Mouse (Mus musculus): ENCODE measurements around the gene Zfp523. TPM values are rescaled to one million over a fixed set of nuclear protein-coding genes. Genes with fewer than 3 reads are reported as not detected.
A peak's percentile ranks its signal among the peaks of the same experiment; 100 is the strongest.

The Zfp523 gene
- 26.8 and 28.3 TPM in 2 replicates for polyA plus RNA-seq (2014; fragmentation: Nextera tagmentation; extraction: Ambion mirVana)

DNA sequence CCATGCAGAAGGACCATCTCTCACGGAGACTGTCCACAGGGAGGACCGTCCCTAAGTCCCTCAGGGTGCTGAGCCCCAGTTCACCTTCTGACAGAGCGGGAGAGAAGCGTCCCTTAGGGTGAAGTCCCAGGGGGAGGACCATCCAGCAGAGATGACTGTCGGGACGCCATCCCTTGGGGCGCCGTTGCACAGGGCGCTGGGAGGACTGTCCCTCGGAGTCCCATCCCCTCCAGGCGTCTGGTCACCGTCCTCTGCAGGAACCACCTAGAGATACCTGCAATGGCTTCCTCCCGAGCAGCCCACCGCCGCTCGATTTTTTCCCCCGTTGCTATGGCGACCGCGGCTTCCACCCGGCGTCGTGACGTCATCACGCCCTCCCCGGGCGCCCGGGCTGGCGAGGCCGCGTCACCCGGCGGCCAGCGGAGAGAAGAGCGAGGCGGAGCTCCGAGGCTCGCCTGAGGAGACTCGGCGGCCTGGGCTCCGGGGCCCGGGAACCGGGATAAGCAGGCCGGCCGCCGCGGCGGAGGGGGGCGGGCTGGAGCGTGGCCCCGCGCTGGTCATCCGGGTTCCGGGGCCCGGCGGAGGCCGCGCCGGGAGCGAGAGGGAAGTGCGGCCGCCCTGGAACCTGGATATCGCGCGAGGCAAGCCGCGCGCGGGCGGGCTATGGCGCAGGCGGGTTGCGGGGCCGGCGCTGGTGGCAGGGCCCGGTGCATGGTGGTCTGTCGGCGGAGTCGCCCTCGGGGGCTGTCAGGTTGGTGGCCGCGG lies at the start of gene Zfp523:
Gene Zfp523, plus strand, starts transcription at position 355 of the 765 bp plus-strand sequence.
- Histone ChIP-seq H3K36me3 (replicated peaks; ENCODE audit: control insufficient read depth, insufficient read depth, low read depth, low read length) (no peaks in the 10 kb centered on the region; the same call in 1 of the 2 replicates), H3K9me3 (replicated peaks; ENCODE audit: control insufficient read depth, low read length) (no peaks in the 10 kb centered on the region), H3K27ac (replicated peaks; ENCODE audit: low read depth, low read length) (peak within 1 kb of the TSS; percentile 91), H3K4me1 (ENCODE audit: control insufficient read depth, insufficient read depth, low read length) (peaks cover 9% of the 10 kb centered on the region; the same call in 1 of the 2 replicates), H3K4me2 (ENCODE audit: low read depth, low read length) (peak within 1 kb of the TSS; percentile 94), H3K9ac (replicated peaks; ENCODE audit: low read length) (peak within 1 kb of the TSS; percentile 95), H3K27me3 (ENCODE audit: control insufficient read depth, insufficient read depth, low read length) (no peaks in the 10 kb centered on the region), H3K4me3 (ENCODE audit: low read depth, low read length) (peak within 1 kb of the TSS; percentile 87)
- ATAC-seq (replicated peaks; ENCODE audit: insufficient number of reproducible peaks, low FRiP score, low TSS enrichment, low read depth) (peak; percentile 68), DNase-seq (ENCODE audit: low spot score) (peak; percentile 93)
- under 1% methylated on average over 73 of the region's 82 CpGs for WGBS

DNA sequence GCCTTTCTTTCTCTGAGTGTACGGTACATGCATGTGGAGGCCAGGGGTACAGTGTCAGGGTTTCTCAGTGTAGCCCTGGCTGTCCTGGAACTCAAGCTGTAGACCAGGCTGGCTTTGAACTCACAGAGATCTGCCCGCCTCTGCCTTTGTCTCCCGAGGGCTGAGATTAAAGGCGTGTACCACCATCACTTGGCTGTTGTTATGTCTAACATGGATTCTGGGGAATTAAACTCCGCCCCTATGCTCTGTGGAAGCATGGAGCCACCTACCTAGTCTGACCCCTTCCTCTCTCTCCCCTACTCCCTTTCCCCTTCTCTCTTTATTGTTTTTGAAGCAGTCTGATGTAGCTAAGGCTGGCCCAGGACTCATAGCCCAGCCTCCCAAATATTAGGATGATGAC lies 47.1 kb upstream of the Zfp523 start:
- H3K9ac ChIP-seq (replicated peaks; ENCODE audit: low read length), result no peak overlapping the region
- no peaks in the 10 kb centered on the region for H3K4me1 ChIP-seq (ENCODE audit: control insufficient read depth, insufficient read depth, low read length)
- no peak overlapping the region for H3K4me3 ChIP-seq (ENCODE audit: low read depth, low read length)
- ATAC-seq (replicated peaks; ENCODE audit: insufficient number of reproducible peaks, low FRiP score, low TSS enrichment, low read depth) (no peak), DNase-seq (ENCODE audit: low spot score) (no peak)
- no peak overlapping the region for H3K27ac ChIP-seq (replicated peaks; ENCODE audit: low read depth, low read length)
- no peaks in the 10 kb centered on the region for H3K36me3 ChIP-seq (replicated peaks; ENCODE audit: control insufficient read depth, insufficient read depth, low read depth, low read length)
- no peak overlapping the region for H3K4me2 ChIP-seq (ENCODE audit: low read depth, low read length)
- no peaks in the 10 kb centered on the region for H3K27me3 ChIP-seq (ENCODE audit: control insufficient read depth, insufficient read depth, low read length)
- WGBS, result 89% methylated on average over 5 of the region's 5 CpGs
- no peaks in the 10 kb centered on the region for H3K9me3 ChIP-seq (replicated peaks; ENCODE audit: control insufficient read depth, low read length)

DNA sequence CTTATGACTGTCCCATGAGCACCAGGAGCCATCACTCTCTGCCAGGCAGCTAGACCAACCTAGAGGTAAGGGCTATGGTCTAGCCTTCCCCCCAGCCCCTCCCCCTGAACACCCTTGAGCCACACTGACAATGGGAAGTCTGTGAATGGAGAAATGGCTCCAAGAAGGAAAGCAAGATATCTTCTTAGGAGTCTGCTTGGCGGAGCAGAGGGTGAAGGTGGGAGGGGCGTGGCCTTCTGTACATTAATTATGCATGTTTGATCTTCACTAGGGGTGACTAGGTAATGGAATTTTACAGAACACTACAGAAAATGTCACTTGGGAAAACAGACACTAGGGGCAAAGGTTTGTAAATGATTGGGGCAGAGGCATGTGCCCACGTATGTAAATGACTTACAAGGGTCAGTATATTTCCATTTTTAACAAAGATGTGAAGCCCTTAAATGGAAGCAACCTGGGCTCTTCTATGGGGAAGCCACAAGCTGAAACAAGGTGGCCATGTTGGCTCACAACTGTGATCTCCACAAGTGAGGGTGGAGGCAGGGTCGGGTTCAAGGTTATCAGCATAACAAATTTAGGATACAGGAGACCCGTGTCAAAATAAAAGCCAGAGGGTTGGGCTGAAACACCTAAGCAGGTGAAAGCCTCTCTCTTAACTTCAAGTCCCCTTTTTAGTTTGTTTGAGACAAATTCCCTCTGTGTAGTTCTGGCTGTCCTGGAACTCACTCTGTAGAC lies 46.4 kb upstream of the Zfp523 start:
- H3K36me3 ChIP-seq (replicated peaks; ENCODE audit: control insufficient read depth, insufficient read depth, low read depth, low read length), result no peaks in the 10 kb centered on the region
- no peaks in the 10 kb centered on the region for H3K4me1 ChIP-seq (ENCODE audit: control insufficient read depth, insufficient read depth, low read length)
- no peak overlapping the region for H3K27ac ChIP-seq (replicated peaks; ENCODE audit: low read depth, low read length)
- H3K9ac ChIP-seq (replicated peaks; ENCODE audit: low read length), result no peak overlapping the region
- 69% methylated on average over 5 of the region's 5 CpGs for WGBS
- no peak overlapping the region for H3K4me3 ChIP-seq (ENCODE audit: low read depth, low read length)
- no peak overlapping the region for H3K4me2 ChIP-seq (ENCODE audit: low read depth, low read length)
- no peaks in the 10 kb centered on the region for H3K9me3 ChIP-seq (replicated peaks; ENCODE audit: control insufficient read depth, low read length)
- no peak for DNase-seq (ENCODE audit: low spot score)
- H3K27me3 ChIP-seq (ENCODE audit: control insufficient read depth, insufficient read depth, low read length), result no peaks in the 10 kb centered on the region
- no peak for ATAC-seq (replicated peaks; ENCODE audit: insufficient number of reproducible peaks, low FRiP score, low TSS enrichment, low read depth)

DNA sequence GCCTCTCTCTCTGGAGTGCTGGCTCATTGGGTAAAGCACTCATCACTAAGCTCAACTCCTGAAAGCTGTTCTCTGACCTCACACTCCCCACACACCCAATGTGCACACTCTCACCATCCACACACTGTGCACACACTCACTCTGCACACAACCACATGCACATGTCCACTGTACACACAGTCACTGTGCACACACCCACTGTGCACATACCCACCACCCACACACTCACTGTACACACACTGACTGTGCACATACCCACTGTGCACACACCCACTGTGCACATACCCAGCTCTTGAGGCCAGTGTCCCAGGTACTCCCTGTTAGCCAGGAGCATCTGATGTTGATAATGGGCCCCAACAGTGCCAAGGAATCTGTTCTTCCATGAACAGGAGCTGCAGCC lies 45.8 kb upstream of the Zfp523 start:
- no peaks in the 10 kb centered on the region for H3K36me3 ChIP-seq (replicated peaks; ENCODE audit: control insufficient read depth, insufficient read depth, low read depth, low read length)
- no peak overlapping the region for H3K4me2 ChIP-seq (ENCODE audit: low read depth, low read length)
- no peak overlapping the region for H3K27ac ChIP-seq (replicated peaks; ENCODE audit: low read depth, low read length)
- H3K4me1 ChIP-seq (ENCODE audit: control insufficient read depth, insufficient read depth, low read length), result no peaks in the 10 kb centered on the region
- ATAC-seq (replicated peaks; ENCODE audit: insufficient number of reproducible peaks, low FRiP score, low TSS enrichment, low read depth), result peak; percentile 30; the same call in 1 of the 2 replicates
- no peak overlapping the region for H3K9ac ChIP-seq (replicated peaks; ENCODE audit: low read length)
- no peaks in the 10 kb centered on the region for H3K27me3 ChIP-seq (ENCODE audit: control insufficient read depth, insufficient read depth, low read length)
- no peak for DNase-seq (ENCODE audit: low spot score)
- H3K4me3 ChIP-seq (ENCODE audit: low read depth, low read length), result no peak overlapping the region
- H3K9me3 ChIP-seq (replicated peaks; ENCODE audit: control insufficient read depth, low read length), result no peaks in the 10 kb centered on the region

DNA sequence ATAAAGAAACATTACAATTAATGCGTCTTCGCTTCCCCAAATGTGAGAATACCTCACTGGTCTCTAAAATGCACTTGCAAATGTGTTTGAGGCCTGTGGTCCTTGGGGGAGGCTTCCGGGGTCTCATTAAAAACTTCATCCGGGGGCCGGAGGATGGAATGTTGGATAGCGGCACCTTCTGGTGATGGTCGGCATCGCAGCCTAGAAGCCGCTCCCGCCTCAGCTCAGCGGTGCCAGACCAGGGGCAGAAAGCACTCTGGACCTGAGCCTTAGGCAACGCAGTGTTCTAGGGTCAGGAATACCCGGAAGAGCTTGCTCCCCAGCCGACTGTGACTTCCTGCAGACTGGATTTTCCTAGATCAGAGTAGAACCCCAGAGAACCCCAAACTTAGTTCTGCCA lies 43.7 kb upstream of the Zfp523 start:
- DNase-seq (ENCODE audit: low spot score), result peak; percentile 85
- 5% methylated on average over 14 of the region's 14 CpGs for WGBS
- no peak overlapping the region for H3K4me3 ChIP-seq (ENCODE audit: low read depth, low read length)
- no peak overlapping the region for H3K27ac ChIP-seq (replicated peaks; ENCODE audit: low read depth, low read length)
- no peaks in the 10 kb centered on the region for H3K9me3 ChIP-seq (replicated peaks; ENCODE audit: control insufficient read depth, low read length)
- H3K9ac ChIP-seq (replicated peaks; ENCODE audit: low read length), result no peak overlapping the region
- H3K27me3 ChIP-seq (ENCODE audit: control insufficient read depth, insufficient read depth, low read length), result no peaks in the 10 kb centered on the region
- no peak overlapping the region for H3K4me2 ChIP-seq (ENCODE audit: low read depth, low read length)
- H3K36me3 ChIP-seq (replicated peaks; ENCODE audit: control insufficient read depth, insufficient read depth, low read depth, low read length), result no peaks in the 10 kb centered on the region
- no peaks in the 10 kb centered on the region for H3K4me1 ChIP-seq (ENCODE audit: control insufficient read depth, insufficient read depth, low read length)
- no peak for ATAC-seq (replicated peaks; ENCODE audit: insufficient number of reproducible peaks, low FRiP score, low TSS enrichment, low read depth)

DNA sequence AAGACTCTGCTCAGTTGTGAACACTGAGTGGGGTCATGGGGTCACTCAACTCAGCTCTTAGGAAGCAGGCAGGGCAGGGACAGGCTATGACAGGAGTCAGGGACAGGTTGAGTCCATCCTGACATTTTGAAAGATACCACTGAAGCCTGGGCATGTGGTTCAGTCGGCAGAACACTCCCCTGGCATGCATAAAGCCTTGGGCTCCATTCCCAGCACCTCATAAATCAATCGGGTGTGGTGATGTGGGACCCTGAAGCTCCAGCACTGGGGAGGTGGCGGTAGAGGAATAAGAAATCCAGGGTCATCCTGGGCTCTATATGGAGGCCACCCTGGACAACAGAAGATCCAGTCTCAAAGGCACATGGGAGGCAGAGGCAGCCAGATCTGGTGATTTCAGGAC lies 41.4 kb upstream of the Zfp523 start:
- DNase-seq (ENCODE audit: low spot score) (no peak), ATAC-seq (replicated peaks; ENCODE audit: insufficient number of reproducible peaks, low FRiP score, low TSS enrichment, low read depth) (no peak)
- Histone ChIP-seq H3K4me2 (ENCODE audit: low read depth, low read length) (no peak overlapping the region), H3K4me1 (ENCODE audit: control insufficient read depth, insufficient read depth, low read length) (0 out of 2 replicates have a peak, but pooled peaks cover 2% of the 10 kb centered on the region), H3K27me3 (ENCODE audit: control insufficient read depth, insufficient read depth, low read length) (no peaks in the 10 kb centered on the region), H3K9me3 (replicated peaks; ENCODE audit: control insufficient read depth, low read length) (no peaks in the 10 kb centered on the region), H3K4me3 (ENCODE audit: low read depth, low read length) (no peak overlapping the region), H3K36me3 (replicated peaks; ENCODE audit: control insufficient read depth, insufficient read depth, low read depth, low read length) (no peaks in the 10 kb centered on the region), H3K9ac (replicated peaks; ENCODE audit: low read length) (no peak overlapping the region), H3K27ac (replicated peaks; ENCODE audit: low read depth, low read length) (no peak overlapping the region)
- WGBS, result 81% methylated on average over 3 of the region's 3 CpGs

DNA sequence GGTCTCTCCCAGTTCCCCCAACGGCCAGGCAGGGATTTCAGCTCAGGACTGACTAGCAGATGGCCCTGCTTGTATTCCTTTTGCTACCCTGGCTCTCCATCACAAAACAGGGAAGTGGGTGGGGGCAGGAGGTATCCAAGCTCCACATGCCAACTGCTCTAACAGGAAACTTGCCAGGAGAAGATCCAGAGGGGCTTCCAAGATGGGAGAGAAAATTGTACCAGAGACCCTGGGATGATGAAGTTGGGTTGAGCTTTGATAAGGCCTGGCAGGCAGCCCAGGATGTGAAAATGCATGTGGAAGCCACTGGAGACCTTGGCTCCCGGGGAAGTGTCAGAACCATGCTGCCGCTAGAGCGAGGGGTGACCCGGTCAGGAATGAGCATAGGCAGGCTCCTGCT lies 40.7 kb upstream of the Zfp523 start:
- 38% methylated on average over 5 of the region's 5 CpGs for WGBS
- Histone ChIP-seq H3K4me3 (ENCODE audit: low read depth, low read length) (no peak overlapping the region), H3K27ac (replicated peaks; ENCODE audit: low read depth, low read length) (no peak overlapping the region), H3K36me3 (replicated peaks; ENCODE audit: control insufficient read depth, insufficient read depth, low read depth, low read length) (no peaks in the 10 kb centered on the region), H3K9me3 (replicated peaks; ENCODE audit: control insufficient read depth, low read length) (no peaks in the 10 kb centered on the region), H3K9ac (replicated peaks; ENCODE audit: low read length) (no peak overlapping the region), H3K4me2 (ENCODE audit: low read depth, low read length) (no peak overlapping the region), H3K4me1 (ENCODE audit: control insufficient read depth, insufficient read depth, low read length) (peaks cover 5% of the 10 kb centered on the region; the same call in 1 of the 2 replicates), H3K27me3 (ENCODE audit: control insufficient read depth, insufficient read depth, low read length) (no peaks in the 10 kb centered on the region)
- no peak for DNase-seq (ENCODE audit: low spot score)
- ATAC-seq (replicated peaks; ENCODE audit: insufficient number of reproducible peaks, low FRiP score, low TSS enrichment, low read depth), result no peak

DNA sequence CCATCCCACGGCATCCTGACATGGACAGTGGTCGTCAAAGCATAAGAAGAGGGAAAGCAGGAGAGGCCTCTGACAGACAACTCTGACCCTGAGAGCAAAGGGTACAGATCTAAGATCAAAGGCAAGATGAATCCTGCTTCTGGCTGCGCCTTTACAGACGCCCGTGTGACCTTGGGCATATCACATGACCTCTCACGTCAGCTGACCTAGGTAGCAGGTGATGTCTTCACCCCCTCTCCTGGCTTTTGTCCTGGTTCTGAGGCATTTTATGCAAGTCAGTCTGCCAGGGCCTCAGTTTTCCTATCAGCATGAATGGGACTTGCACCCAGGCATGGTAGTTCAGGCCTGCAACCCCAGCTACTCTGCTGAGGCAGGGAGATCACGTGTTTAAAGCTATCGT lies 38.9 kb upstream of the Zfp523 start:
- no peak overlapping the region for H3K9ac ChIP-seq (replicated peaks; ENCODE audit: low read length)
- H3K4me3 ChIP-seq (ENCODE audit: low read depth, low read length), result no peak overlapping the region
- H3K36me3 ChIP-seq (replicated peaks; ENCODE audit: control insufficient read depth, insufficient read depth, low read depth, low read length), result no peaks in the 10 kb centered on the region
- H3K4me2 ChIP-seq (ENCODE audit: low read depth, low read length), result no peak overlapping the region
- 85% methylated on average over 8 of the region's 8 CpGs for WGBS
- no peak overlapping the region for H3K27ac ChIP-seq (replicated peaks; ENCODE audit: low read depth, low read length)
- H3K4me1 ChIP-seq (ENCODE audit: control insufficient read depth, insufficient read depth, low read length), result peaks cover 8% of the 10 kb centered on the region
- H3K9me3 ChIP-seq (replicated peaks; ENCODE audit: control insufficient read depth, low read length), result no peaks in the 10 kb centered on the region
- no peak for ATAC-seq (replicated peaks; ENCODE audit: insufficient number of reproducible peaks, low FRiP score, low TSS enrichment, low read depth)
- no peak for DNase-seq (ENCODE audit: low spot score)
- H3K27me3 ChIP-seq (ENCODE audit: control insufficient read depth, insufficient read depth, low read length), result no peaks in the 10 kb centered on the region; the same call in 1 of the 2 replicates

Measured in embryonic facial prominence, embryonic 11.5 days (tissue).